Mouse (Mus musculus): ENCODE measurements at regions not wholly inside any gene's neighbourhood (a gene's known extent, or its start where the extent isn't known, plus 50 kb on each side); places are given as distances from the start of the nearest gene placed in this dataset.

DNA sequence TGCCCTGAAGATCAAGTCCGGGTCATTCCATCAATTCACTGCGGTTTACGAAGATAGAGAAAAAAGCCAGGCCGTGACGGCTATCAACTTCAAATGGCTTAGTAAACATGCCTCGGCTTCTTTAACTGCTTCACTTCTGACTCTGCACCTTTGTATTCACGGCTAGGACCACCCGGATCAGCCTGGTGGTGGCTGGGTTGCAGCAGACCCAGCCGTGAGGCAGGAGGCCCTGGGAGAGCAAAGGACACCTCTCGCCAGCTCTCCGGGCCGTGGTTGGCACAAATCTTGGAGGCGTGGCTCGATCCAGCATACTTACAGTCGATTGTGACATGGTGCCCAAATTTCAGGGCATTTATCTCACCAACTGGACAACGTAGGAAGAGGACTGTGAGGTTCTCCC is 187.5 kb downstream of the Gpat3 start:
- no peak overlapping the region for H3K27ac ChIP-seq
- H3K4me3 ChIP-seq = no peak overlapping the region
- TF ChIP-seq CTCF (conservative IDR thresholded peaks at IDR 0.05) = no peak
- DNase-seq (ENCODE audit: low spot score in 2 of 2) = no peak

DNA sequence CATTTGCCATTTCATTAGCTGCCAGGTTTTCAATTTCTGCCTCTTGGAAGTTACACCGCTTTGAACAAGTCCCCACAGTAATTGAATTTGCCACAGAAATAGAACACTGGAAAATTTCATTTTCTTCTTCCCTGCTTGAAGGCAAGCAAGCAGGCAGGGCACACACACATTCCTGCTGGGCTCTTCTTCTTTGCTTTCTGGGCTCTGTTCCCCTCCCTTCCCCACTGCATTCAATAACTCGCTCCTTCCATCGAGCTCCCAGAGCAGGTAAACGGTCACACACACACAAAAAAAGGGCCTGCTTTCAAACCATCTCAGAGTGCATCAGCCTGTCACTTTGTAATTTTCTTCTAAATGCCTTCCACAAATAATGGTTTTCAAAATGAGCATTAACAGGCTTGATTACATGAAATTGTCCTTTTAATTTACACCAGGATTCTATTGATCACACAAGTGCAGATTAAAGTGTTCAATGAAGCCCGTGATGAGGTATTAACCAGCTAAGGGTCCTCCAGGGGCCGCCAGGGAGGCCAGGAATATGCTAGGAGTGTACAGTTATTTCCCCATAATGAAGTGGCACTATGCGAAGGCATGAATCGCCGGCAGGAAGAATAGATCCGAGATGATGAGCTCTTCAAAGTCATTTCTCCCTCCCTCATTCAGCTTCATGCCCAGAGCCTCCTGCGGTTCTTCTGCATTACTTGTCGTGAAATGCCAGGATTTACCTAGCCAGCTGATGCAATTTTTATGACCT is 186.8 kb downstream of the Gpat3 start:
- H3K4me3 ChIP-seq = no peak overlapping the region
- TF ChIP-seq CTCF (conservative IDR thresholded peaks at IDR 0.05) = no peak
- no peak for DNase-seq (ENCODE audit: low spot score in 2 of 2)
- no peak overlapping the region for H3K27ac ChIP-seq

DNA sequence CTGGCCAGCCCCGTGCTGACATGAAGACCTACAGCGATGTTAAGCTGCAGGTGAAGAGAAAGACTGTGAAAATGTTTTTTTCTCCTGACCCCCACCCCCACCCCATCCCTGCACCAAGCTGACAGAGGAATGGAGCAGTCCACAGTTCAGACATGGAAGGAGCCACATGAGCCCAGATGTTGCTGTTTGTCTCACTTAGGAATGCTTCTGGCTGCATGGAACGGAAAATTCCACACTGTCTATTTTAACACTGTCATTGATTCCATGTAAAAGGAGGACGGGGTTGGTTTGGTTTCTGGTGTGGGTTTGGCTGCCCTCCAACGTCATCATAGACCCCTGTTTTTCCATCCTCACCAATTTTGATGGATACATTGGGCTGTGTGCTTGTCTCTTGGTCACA is 179.3 kb downstream of the Gpat3 start:
- H3K27ac ChIP-seq = no peak overlapping the region
- no peak for TF ChIP-seq CTCF (conservative IDR thresholded peaks at IDR 0.05)
- no peak overlapping the region for H3K4me3 ChIP-seq
- DNase-seq (ENCODE audit: low spot score in 2 of 2) = no peak

DNA sequence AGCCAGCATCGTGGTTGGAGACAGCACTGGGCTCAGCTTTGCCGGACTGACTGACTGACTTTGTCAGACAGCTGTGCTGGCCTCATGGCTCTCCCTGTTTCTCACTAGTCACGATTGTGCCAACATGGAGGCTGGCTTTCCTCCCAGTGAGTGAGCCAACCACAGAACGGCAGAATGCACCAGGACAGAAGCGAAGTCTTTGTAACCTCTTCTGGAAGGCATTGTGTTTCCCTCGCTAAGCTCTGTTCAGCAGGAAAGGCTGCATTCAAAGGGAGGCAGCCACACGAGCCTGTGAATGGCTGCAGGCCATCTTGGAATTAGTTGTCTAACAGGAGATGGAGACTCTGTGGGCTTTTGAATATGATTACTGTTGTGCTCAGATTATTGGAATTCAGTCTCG is 178.3 kb downstream of the Gpat3 start:
- H3K27ac ChIP-seq = no peak overlapping the region
- no peak overlapping the region; the same call in 1 of the 2 replicates for H3K4me3 ChIP-seq
- TF ChIP-seq CTCF (conservative IDR thresholded peaks at IDR 0.05) = no peak
- DNase-seq (ENCODE audit: low spot score in 2 of 2) = peak; percentile 2 to 13

GRCm38 (mm10) chr5:101020784-101021183 is 175.3 kb downstream of the Gpat3 start:
- Histone ChIP-seq H3K4me3 (no peak overlapping the region), H3K27ac (no peak overlapping the region)
- TF ChIP-seq CTCF (conservative IDR thresholded peaks at IDR 0.05) = peak; percentile 96
- DNase-seq (ENCODE audit: low spot score in 2 of 2) = peak; percentile 60 to 81

DNA sequence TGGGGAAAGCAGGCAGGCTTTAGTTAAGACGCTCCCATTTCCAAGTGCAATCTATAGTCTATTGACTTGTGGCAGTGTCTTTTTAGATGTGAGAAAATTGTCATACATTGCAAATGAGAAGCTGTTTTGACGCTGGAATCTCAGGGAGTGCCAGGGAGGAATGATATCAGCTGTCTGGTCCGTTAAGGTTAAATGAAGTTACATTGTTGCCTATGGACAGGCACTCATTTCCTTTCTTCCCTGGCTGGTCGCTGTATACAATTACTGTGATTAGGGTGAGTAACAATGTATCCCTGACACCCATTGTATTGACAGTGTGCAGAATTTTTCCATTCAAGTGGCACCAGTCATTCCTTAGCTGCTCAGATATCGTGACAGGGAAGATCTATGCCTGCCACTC is 168.3 kb downstream of the Gpat3 start:
- no peak for DNase-seq (ENCODE audit: low spot score in 2 of 2)
- H3K4me3 ChIP-seq = no peak overlapping the region

DNA sequence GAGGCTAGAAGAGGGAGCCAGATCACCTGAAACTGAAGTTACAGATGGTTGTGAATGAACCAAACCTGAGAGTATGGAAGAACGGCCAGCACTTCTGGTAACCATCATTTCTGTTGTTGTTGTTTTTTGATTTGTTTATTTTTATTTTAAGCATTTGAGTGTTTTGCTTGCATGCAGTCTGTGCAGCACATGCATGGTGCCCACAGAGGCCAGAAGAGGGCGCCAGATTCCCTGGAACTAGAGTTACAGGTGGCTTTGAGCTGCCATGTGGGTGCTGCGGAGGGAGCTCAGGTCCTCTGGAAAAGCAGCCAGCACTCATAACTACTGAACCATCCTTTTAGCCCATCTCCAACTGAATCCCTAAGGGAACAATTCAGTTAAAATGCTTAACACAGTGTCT is 159.7 kb downstream of the Gpat3 start:
- DNase-seq (ENCODE audit: low spot score in 2 of 2) = no peak
- TF ChIP-seq CTCF (conservative IDR thresholded peaks at IDR 0.05) = peak; percentile 59
- no peak overlapping the region for H3K4me3 ChIP-seq
- no peak overlapping the region for H3K27ac ChIP-seq

More for the DNA sequence above, 168.3 kb downstream of the Gpat3 start:
- H3K27ac ChIP-seq = no peak overlapping the region
- no peak for TF ChIP-seq CTCF (conservative IDR thresholded peaks at IDR 0.05)

GRCm38 (mm10) chr5:101000436-101000835 is 154.9 kb downstream of the Gpat3 start:
- no peak for TF ChIP-seq CTCF (conservative IDR thresholded peaks at IDR 0.05)
- no peak overlapping the region for H3K27ac ChIP-seq

GRCm38 (mm10) chr5:100992365-100992764 is 146.9 kb downstream of the Gpat3 start:
- Histone ChIP-seq H3K4me3 (no peak overlapping the region), H3K27ac (no peak overlapping the region)
- TF ChIP-seq CTCF (conservative IDR thresholded peaks at IDR 0.05) = peak; percentile 54
- no peak for DNase-seq (ENCODE audit: low spot score in 2 of 2)

More at GRCm38 (mm10) chr5:101000436-101000835, 154.9 kb downstream of the Gpat3 start:
- no peak overlapping the region for H3K4me3 ChIP-seq
- DNase-seq (ENCODE audit: low spot score in 2 of 2) = no peak

DNA sequence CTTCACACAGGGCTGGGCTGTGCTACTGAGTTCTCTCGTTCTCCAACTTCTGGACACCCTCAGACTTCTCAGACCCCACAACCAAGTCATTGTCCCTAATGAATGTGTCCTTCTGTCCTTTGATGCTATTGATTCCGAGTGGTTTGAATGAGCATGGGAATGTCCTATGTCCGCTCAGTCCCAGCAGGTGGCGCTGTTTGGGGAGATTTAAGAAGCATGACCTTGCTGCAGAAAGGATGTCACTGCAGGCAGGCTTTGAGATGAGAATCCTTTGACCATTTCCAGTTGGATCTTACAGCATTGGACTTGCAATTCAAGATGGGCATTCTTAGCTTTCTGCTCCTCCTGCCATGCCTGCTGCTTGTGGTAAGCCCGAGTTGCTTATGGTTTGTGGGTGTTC is 146.1 kb downstream of the Gpat3 start:
- Histone ChIP-seq H3K4me3 (no peak overlapping the region), H3K27ac (no peak overlapping the region)
- peak; percentile 75 for TF ChIP-seq CTCF (conservative IDR thresholded peaks at IDR 0.05)
- DNase-seq (ENCODE audit: low spot score in 2 of 2) = peak in 1 of 2 experiments; percentile 22

- Histone ChIP-seq H3K4me3 (no peak overlapping the region), H3K27ac (no peak overlapping the region)
- DNase-seq (ENCODE audit: low spot score in 2 of 2) = no peak
- no peak for TF ChIP-seq CTCF (conservative IDR thresholded peaks at IDR 0.05)
These were observed 137.0 kb downstream of the Gpat3 start for GRCm38 (mm10) chr5:100982573-100982936.

- Histone ChIP-seq H3K4me3 (no peak overlapping the region), H3K27ac (no peak overlapping the region)
- TF ChIP-seq CTCF (conservative IDR thresholded peaks at IDR 0.05) = no peak
- DNase-seq (ENCODE audit: low spot score in 2 of 2) = no peak
These were observed 136.5 kb downstream of the Gpat3 start for GRCm38 (mm10) chr5:100981849-100982572.

GRCm38 (mm10) chr5:100976736-100977135 is 131.2 kb downstream of the Gpat3 start:
- TF ChIP-seq CTCF (conservative IDR thresholded peaks at IDR 0.05) = no peak
- no peak for DNase-seq (ENCODE audit: low spot score in 2 of 2)
- Histone ChIP-seq H3K4me3 (no peak overlapping the region), H3K27ac (no peak overlapping the region)

DNA sequence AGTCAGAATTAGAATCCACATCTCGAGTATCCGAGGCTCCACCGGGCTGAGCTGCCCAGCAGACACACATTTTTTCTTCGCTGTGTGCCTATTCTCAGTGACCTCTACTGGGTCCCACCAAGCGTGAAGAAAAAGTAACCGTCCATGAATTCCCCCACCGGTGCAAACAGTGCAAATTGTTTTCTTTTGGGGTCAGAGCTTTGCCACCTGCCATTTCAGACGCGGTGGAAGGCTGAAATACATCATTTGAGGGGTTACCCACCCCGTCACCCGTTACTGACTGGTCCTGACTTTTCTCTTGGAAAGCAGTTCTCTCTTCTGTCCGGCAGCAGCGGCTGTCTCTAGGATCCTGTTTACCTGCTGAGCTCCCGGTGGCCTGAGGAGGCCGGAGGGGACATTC is 105.7 kb downstream of the Gpat3 start:
- DNase-seq (ENCODE audit: low spot score in 2 of 2) = no peak
- no peak for TF ChIP-seq CTCF (conservative IDR thresholded peaks at IDR 0.05)
- H3K27ac ChIP-seq = no peak overlapping the region
- no peak overlapping the region for H3K4me3 ChIP-seq

Data from layer of hippocampus, adult 2 months (tissue).